Mouse (Mus musculus) ES-E14 (cell line): ENCODE results near the gene Zbtb5. TPM values are rescaled to one million over a fixed set of nuclear protein-coding genes. Genes with fewer than 3 reads are reported as not detected.

ENCODE experiments used
- DNase-seq: peaks from one replicate; pipeline ENCODE4 v3.0.0-alpha.2; 2013; ENCODE audit warnings: low read depth, low spot score
- H3K27ac ChIP-seq: 2 replicates; pipeline ENCODE4 v1.5.1; 2012; ENCODE audit warnings: low read depth, mild to moderate bottlenecking, low read length, moderate library complexity, mixed read lengths; ENCODE audit not compliant: poor library complexity, insufficient read depth, severe bottlenecking
- H3K36me3 ChIP-seq: 2 replicates; pipeline ENCODE4 v1.6.1; 2012; ENCODE audit warnings: mild to moderate bottlenecking, low read length, moderate library complexity, mixed read lengths; ENCODE audit not compliant: control insufficient read depth, poor library complexity, insufficient read depth, severe bottlenecking
- H3K4me1 ChIP-seq, 2 experiments: fragments of 150-350 bp in 1 of 2; sonication (generic) in 1 of 2; 2 replicates each; pipeline ENCODE4 v1.6.1; 2012; ENCODE audit warnings: low read length in 2 of 2, mild to moderate bottlenecking in 1 of 2, mixed read lengths in 1 of 2; ENCODE audit not compliant: control insufficient read depth in 2 of 2, insufficient read depth in 2 of 2, poor library complexity in 1 of 2
- H3K4me3 ChIP-seq, 2 experiments: fragments of 150-350 bp in 1 of 2; sonication (generic) in 1 of 2; 2 replicates each; pipeline ENCODE4 v1.5.1; 2012; ENCODE audit warnings: low read length in 2 of 2, low read depth in 1 of 2, mild to moderate bottlenecking in 1 of 2, mixed read lengths in 1 of 2; ENCODE audit not compliant: insufficient read depth in 1 of 2, poor library complexity in 1 of 2, severe bottlenecking in 1 of 2
- H3K9ac ChIP-seq: 2 replicates; pipeline ENCODE4 v1.6.1; 2012; ENCODE audit warnings: low read depth, mild to moderate bottlenecking, low read length, mixed read lengths; ENCODE audit not compliant: poor library complexity, insufficient read depth, severe bottlenecking
- H3K9me3 ChIP-seq: fragments of 150-350 bp; sonication (generic); 2 replicates; pipeline ENCODE4 v1.6.1; 2012; ENCODE audit warnings: low read depth, mild to moderate bottlenecking, low read length; ENCODE audit not compliant: control insufficient read depth, insufficient read depth
- CHD2 ChIP-seq: IDR thresholded peaks from 2 replicates; pipeline ENCODE4 v1.6.1; 2014; ENCODE audit warnings: mild to moderate bottlenecking, low read depth, low read length, inconsistent platforms
- HCFC1 ChIP-seq: IDR thresholded peaks from 2 replicates; pipeline ENCODE4 v1.6.1; 2012; ENCODE audit warnings: low read length, inconsistent platforms, borderline replicate concordance; ENCODE audit not compliant: insufficient read depth
- MAFK ChIP-seq: IDR thresholded peaks from 2 replicates; pipeline ENCODE4 v1.6.1; 2014; ENCODE audit warnings: mild to moderate bottlenecking, low read depth, low read length, inconsistent platforms; ENCODE audit not compliant: insufficient read depth
- ZC3H11A ChIP-seq: IDR thresholded peaks from 2 replicates; pipeline ENCODE4 v1.6.1; 2012; ENCODE audit warnings: low read depth, mild to moderate bottlenecking, inconsistent platforms, low read length, borderline replicate concordance
- ZNF384 ChIP-seq: IDR thresholded peaks from 2 replicates; pipeline ENCODE4 v1.6.1; 2012; ENCODE audit warnings: low read depth, low read length, inconsistent platforms
- in situ Hi-C, 2 experiments: fragments of 600-800 bp; cut with MboI; formaldehyde crosslinking; loops; one replicate each; pipeline ENCODE4 v1.15.1; 2025; ENCODE audit warnings: low sequenced_read_pairs in 2 of 2, inconsistent platforms in 1 of 2; ENCODE audit not compliant: unreplicated experiment in 2 of 2
- total RNA-seq: library from RNA; depleted of rRNA; stranded (reverse); fragments of 300-350 nt; gene quantifications from 2 replicates; pipeline ENCODE4 v1.2.3, GENCODE M21; 2012

The Zbtb5 gene
- total RNA-seq, 1 experiment: 8.2 TPM

DNA sequence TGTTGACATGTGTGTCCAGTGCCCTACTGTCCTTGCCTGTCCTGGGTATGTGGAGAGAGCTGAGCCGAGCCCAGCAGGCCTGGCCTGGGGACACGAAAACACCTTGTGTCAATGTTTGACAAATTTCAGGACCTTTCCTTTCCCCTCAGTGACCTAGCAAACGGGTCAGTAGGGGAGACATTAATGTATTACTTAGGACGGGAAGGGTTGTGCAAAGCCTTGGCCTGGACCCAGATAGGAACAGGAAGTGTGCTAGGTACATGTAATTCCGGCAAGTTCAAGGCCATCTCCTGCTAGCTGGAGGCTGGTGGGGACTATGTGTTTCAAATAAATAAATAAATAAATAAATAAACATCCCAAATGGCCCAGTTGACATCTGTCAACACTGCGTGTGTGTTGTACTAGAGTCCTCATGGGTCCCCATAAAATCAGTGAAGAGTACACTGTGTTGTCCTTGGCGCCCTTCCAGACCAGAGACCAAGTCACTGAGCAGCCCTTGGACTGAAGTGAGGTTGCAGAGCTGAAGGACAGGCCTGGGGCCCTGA is 32.3 kb downstream of the Zbtb5 start:
- peaks cover 0 to 30% of the 10 kb centered on the region in 2 experiments; a peak in 2 of 4 replicates for H3K4me1 ChIP-seq
- TF ChIP-seq HCFC1: no peak
- no peak for TF ChIP-seq MAFK
- TF ChIP-seq ZC3H11A: no peak
- TF ChIP-seq ZNF384: no peak
- no peak for TF ChIP-seq CHD2
- H3K9me3 ChIP-seq: no peaks in the 10 kb centered on the region
- in situ Hi-C loops: no loop called here
- H3K27ac ChIP-seq: no peak overlapping the region
- peak overlapping the region; percentile 2; the same call in 1 of the 2 replicates for H3K9ac ChIP-seq
- H3K4me3 ChIP-seq: no peak overlapping the region
- no peak for DNase-seq
- peaks cover 6% of the 10 kb centered on the region; the same call in 1 of the 2 replicates for H3K36me3 ChIP-seq

DNA sequence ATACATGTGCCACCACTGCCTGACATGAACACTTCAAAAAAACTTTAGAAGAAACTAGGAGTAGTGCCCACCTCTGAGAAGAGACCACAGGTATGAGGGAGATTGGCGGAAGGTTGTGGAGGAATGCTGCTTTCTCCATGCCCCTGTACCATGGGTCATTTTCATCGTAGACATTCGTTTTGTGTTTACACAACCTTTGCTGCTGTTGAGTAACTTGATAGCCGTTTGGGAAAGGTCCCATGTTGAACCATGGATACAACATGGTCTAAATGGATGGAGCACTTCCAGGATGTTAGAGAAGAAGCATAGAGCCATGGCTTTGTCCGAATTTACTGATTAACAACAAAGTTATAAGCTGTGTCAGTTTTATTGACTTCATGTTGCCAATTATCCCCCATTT is 34.0 kb downstream of the Zbtb5 start:
- in situ Hi-C loops: no loop called here
- DNase-seq: no peak

DNA sequence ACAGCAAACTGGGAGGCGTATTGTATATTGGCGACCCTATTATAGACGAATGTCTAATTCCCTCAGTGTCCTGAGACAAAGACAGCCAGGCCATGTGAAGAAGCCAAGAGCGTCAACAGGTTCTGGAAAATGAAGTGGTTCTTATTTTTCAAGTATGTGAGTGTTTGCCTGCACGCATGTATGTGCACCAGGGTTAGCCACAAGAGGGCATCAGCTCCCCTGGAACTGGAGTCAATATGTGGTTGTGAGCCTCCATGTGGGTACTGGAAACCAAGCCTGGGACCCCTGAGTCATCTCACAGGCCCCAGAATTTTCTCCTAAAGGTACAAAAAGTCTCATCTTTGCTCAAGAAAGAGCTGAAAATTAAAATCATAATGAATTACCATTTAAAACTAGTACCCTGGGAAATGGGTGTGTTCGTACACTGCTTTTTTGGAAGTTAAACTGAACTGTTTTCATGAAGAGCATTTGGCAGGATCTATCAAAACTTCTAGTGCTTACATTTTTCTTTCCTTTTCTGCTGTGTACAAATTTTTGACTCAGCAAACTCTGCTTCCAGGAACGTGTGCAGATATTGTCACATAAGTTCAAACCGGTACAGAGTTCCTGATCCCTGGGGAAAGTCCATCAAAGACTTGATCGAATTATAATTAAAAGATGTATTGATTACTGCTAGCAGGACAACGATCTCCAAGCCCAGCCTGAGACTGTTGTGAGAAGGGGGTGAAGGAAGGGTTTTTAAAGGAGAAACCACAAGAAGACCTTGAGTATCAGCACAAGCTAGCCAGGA is 35.1 kb downstream of the Zbtb5 start:
- H3K4me1 ChIP-seq: peaks cover 0 to 11% of the 10 kb centered on the region in 2 experiments; a peak in 2 of 4 replicates
- TF ChIP-seq CHD2 (no peak), MAFK (no peak), ZC3H11A (no peak), HCFC1 (no peak), ZNF384 (no peak)
- in situ Hi-C loops: no loop called here
- no peak overlapping the region for H3K9ac ChIP-seq
- no peak overlapping the region for H3K27ac ChIP-seq
- no peak for DNase-seq
- H3K9me3 ChIP-seq: no peaks in the 10 kb centered on the region
- H3K36me3 ChIP-seq: no peaks in the 10 kb centered on the region
- no peak overlapping the region for H3K4me3 ChIP-seq

More for the DNA sequence above, 34.0 kb downstream of the Zbtb5 start:
- Histone ChIP-seq H3K4me3 (no peak overlapping the region), H3K27ac (no peak overlapping the region), H3K9ac (no peak overlapping the region), H3K4me1 (peaks cover 0 to 20% of the 10 kb centered on the region in 2 experiments; a peak in 2 of 4 replicates), H3K9me3 (no peaks in the 10 kb centered on the region), H3K36me3 (no peaks in the 10 kb centered on the region; the same call in 1 of the 2 replicates)
- TF ChIP-seq CHD2 (no peak), HCFC1 (no peak), MAFK (no peak), ZNF384 (no peak), ZC3H11A (no peak)

DNA sequence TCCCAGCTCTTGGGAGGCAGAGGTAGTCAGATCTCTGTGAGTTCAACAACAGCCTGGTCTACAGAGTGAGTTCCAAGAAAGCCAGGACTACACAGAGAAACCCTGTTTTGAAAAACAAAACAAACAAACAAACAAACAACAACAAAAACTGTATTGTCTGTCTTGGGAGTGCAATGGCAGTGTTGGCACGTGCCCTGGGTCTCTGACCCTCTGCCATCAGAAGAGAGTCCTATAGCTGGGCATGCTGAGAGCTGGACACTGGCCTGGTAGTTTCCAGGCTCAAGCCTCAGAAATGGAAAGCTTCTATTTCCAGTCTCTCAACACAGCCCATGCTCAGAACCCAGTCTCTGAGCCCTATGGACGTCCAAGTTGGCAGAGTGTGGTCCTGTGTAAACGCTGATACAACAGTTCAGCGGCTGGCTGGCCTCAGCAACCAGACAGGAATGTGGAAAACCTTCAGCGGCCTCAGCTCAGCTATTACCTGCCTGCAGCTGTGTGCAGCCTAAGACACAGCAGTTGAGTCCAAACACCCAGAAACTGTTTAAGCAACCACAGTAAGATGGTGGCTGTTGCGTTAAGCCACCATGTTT is 36.1 kb downstream of the Zbtb5 start:
- H3K4me3 ChIP-seq: no peak overlapping the region
- in situ Hi-C loops: no loop called here
- H3K4me1 ChIP-seq: peaks cover 0 to 11% of the 10 kb centered on the region in 2 experiments; a peak in 2 of 4 replicates
- no peaks in the 10 kb centered on the region for H3K9me3 ChIP-seq
- H3K27ac ChIP-seq: no peak overlapping the region
- DNase-seq: no peak
- no peaks in the 10 kb centered on the region for H3K36me3 ChIP-seq
- TF ChIP-seq ZC3H11A: no peak
- TF ChIP-seq ZNF384: no peak
- no peak for TF ChIP-seq HCFC1
- no peak for TF ChIP-seq CHD2
- TF ChIP-seq MAFK: no peak
- H3K9ac ChIP-seq: no peak overlapping the region
